Mouse (Mus musculus) lung, postnatal 10 days (tissue): ENCODE results near the gene Unk.
"Not testable (repeated sequence)": the region's sequence is repeated elsewhere in the genome, so short reads cannot be mapped to it uniquely, and the experiment has no call there.

Experiments used
- DNase-seq: peaks from one replicate; pipeline ENCODE4 v3.0.0; 2021

The Unk gene

DNA sequence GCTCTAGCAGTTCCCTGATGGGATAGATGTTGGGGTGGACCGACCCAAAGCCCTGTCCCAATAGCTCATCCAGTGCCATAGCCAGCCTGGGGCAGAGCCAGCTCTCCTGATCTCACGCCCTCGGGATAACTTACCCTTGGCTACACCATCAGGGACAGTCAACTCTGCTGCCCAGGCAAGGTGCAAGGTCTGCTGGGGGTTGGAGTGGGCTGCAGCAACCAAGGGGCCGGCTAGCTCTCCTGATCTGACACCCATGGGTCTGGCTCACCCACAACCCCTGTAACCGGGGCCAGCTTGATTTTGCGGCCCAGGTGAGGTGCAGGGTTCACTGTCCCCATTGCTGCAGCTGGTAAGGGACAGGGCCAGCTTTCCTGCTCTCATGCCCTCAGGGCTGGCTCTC, 61.5 kb downstream of the Unk start:
- DNase-seq = no peak

DNA sequence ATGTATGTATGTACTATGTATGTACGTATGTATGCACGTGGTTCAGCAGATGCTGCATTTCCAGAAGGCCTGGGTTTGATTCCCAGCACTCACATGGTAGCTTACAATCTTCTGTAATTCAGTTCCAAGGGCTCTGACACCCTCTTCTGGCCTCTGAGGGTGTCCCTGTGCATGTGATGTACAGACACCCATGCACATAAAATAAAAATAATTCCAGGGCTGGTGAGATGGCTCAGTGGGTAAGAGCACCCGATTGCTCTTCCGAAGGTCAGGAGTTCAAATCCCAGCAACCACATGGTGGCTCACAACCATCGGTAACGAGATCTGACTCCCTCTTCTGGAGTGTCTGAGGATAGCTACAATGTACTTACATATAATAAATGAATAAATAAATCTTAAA, 62.8 kb downstream of the Unk start:
- DNase-seq = not testable (repeated sequence)

DNA sequence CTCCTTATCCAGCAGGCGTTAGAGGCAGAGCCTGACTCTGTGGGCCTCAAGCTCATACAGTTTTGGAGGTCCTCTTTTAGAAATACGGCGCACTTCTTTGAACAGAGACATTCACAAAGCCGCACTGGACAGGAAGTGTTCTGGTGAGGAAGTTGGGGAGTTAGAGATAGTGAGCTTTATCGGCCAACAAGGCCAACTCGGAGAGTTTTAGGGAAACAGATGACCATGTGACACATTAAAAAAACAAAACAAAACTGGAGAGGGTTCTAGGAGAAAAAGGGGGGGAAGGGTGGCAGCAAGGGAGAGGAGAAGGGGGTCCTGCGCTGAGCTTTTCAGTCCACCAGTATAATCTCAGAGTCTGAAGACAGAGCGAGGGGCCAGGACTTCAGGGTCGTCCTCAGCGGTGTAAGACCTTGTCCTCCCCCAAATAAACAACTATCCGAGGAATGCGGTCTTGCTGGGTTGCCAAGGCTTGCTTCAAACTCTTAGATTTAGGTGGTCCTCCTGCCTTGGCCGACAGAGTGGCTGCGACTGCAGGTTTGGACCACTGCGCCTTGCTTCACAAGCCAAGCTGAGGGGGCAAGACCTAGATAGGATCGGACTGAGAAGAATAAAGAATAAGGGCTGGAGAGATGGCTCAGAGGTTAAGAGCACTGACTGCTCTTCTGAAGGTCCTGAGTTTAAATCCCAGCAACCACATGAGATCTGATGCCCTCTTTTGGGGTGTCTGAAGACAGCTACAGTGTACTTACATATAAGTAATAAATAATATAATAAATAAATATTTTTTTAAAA, 63.8 kb downstream of the Unk start:
- no peak for DNase-seq

DNA sequence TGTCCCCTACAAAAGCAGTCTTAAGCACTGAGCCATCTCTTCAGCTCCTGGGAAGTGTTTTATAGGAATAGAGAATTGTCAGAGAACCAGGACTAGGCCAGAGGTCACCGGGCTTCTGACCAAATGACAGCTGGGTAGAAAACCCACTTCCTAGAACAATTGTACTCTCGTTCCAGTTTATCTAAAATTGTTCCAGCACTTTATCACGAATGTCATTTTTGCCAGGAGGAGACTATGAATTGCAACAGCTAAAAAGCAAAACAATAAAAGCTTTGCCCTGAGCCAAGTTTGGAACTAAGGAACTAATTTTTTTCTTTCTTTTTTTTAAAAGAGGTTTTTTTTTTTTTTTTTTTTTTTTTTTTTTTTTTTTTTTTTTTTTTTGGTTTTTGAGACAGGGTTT, 65.5 kb downstream of the Unk start:
- DNase-seq = peak; percentile 79

DNA sequence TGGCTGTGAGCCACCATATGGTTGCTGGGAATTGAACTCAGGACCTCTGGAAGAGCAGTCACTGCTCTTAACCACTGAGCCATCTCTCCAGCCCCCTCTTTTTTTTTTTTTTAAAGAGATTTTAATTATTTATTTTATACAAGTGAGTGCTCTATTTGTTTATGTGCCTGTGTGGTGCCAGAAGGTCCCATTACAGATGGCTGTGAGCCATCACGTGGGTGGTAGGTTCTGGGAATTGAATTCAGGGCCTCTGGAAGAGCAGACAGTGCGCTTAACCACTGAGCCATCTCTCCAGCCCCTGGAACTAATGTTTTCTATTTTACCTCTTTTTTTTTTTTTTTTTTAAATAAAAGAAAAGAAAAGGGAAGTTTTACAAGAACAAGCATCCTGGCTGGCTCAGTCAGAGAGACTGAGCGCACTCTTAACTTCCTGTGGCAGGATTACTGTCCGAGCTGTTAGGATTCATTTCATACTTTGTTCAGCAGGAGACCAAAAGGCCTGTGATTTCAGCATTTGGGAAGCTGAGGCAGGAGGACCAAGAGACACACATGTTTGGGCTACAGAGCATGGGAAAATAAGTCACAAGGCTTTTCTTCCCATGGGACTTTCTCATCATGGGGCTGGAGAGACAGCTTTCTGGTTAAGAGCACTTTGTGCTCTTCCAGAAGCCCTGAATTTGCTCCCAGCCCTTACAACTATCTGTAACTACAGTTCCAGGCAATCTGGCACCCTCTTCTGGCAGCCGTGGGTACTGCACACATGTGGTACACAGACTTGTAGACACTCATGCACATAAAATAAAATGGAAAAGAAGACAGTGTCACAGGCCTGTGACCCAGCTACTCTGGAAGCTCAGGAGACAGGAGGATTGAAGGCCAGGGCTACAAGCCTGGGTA, 66.3 kb downstream of the Unk start:
- no peak for DNase-seq

DNA sequence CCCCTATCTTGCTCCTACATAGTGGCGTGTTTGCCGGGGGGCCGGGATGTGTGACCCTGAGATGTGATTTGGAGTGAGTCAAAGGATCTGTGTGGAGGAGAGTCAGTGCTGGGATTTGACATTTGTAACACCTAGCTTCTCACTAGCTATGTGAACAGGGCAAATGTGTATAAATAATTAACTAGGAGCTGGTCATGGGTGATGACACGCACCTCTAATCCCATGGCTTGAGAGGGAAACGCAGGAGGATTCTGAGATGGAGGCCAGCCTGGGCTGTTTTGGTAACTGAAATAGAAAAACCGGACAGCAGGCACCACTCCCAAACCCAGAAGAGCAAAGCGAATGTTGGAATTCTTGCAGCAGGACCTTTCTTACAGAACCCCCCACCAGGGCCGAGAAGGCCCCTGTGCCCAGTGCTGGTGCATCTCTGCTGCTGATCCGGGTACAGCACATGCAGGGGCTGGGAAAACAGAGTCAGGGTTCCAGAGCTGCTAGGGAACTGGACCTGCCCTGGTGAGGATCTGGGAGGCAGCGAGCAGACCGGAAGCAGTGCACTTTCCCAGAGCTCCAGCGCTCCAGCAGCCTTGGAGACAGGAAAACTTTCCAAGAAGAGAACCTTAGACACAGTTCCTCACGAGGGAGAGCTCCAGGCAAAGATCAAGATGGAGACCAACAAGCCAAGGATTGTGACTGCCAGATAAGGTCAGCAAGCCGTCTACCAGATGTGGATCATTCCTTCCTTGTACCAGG, 68.8 kb downstream of the Unk start:
- no peak for DNase-seq

DNA sequence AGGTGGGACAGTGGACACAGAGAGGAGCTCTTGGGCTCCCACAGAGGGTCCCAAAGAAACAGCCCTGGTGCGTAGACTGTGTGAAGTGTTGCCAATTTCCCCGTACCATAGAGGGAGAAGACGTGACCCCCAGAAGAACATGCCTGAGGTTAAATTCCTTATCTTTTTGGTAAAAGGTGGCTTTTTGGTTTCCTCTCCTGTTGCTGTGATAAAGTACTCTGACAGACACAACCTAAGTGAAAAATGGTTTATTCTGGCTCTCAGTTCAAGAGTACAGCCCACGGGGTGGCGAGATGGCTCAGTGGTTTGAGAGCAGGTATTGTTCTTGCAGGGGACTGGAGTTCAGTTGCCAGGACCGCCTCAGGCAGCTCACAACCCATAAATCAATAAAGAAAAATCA, 69.3 kb downstream of the Unk start:
- no peak for DNase-seq

DNA sequence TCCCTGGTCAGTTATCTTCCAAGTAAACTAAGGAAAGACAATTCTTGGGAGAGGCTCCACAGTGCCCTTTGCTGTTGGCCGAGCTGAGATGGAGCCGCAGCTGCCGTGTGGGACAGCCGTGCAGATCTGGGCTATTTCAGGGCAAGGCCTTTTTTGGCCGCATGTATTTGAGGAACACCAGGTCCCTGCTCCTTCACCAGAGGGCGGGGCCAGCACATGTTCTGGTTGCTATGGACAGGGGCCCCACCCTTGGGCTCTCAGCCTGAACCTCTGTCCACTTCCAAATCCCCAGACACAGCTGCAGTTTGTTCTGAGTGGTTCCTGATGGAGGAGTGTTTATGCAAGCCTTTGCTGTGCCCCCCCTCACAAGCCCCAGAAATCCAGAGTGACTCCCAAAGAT, 70.3 kb downstream of the Unk start:
- peak; percentile 78 for DNase-seq

DNA sequence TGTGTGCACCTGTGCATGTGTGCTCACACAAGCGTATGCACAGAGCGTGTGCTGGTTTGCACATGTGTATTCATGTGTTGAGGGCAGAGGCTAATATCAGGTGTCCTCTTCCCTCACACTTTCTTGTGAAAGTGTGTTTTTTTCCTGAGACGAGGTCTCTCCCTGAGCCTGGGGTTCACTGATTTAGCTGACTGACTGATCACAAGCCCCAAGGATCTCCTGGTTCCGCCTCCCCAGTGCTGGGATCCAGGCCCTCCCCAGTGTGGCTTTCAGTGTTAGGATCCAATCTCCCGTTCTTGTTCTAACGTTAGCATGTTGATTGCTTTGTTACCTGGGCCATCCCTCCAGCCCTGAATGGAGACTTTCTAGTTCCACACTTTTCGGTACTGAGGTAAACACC, 70.7 kb downstream of the Unk start:
- no peak for DNase-seq

DNA sequence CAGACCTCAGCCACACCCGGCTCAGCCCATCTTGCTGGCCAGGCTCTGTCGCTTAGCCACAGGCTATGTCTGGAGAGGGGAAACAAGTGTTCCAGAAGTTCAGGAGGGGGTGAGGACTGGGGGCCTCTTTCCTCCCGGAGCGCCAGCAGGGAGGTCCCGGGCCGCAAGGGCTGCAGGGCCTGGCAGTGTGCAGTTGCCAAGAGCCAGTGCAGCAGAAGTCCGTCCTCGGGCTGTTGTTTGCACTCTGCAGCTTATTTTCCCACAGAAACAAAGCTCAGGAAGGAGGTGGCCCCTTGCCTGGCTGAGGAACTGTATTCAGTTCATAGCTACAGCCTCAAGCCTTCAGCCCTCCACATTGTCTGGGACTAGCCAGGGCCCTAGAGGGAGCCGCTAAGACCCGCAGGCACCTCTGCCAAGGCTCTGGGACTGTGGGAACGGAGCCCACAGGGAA, 71.8 kb downstream of the Unk start:
- peak; percentile 66 for DNase-seq

DNA sequence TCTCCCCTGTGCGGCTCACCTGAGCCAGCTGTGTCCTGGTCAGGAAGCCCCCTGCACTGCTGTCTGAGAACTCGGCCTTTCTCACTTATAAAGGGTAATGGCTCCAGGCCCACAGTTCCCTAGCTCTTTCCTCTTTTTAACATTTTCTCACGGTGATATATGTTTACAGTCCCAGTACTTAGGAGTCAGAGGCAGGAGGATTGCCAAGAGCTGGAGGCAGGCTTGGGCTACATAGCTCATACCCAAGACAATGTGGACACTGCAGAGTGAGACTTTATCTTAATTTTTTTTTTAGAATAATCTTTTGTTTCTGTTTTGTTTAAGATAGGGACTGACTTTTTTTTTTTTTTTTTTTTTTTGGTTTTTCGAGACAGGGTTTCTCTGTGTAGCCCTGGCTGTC, 72.3 kb downstream of the Unk start:
- DNase-seq = peak; percentile 27

DNA sequence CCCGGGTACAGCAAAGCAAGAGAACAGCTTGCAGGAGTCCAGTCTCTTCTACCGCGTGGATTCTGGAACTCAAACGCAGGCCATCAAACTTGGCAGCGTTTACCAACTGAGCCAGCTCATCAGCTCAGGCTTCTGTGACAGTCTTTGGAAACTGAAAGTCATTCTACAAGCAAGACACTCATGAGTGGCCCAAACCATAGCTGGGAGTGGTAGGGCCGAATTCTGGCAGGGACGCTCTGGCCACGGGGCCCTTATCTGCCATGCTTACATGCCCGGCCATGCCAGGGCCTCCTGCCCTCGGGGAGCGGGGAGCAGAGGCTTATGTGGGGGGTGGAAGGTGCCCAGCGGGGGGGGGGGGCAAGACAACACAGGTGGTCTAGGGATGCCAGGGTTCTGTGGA, 73.5 kb downstream of the Unk start:
- DNase-seq = peak; percentile 50

DNA sequence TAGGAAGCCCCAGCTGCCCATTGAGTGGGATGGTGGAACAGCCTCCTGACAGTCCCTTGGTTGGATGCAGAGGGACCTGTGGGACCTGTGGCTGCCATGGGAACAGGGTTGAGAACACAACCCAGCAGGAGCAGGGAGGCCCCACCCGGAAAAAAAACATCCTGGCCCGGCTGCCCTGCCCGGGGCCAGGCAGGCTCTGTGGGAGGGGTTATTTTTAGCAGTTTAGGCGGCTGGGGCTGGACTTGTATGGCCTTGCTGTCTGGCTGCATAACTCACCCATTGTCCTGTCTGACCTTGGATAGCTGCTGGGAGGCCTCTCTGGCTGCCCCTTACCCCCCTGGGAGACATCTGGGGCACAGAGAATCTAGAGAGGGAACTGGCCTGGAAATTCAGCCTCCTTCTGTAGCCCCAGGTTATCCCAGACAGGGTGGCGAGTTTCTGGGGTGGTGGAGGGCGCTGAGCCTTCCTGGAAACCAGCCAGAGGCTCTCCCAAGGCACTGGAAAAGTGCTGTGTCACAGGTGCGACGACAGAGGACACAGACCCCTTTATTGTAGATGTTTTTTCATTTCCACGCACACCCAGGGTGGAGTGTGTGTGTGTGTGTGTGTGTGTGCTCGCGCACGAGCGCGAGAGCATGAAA, 74.0 kb downstream of the Unk start:
- peak; percentile 75 for DNase-seq

DNA sequence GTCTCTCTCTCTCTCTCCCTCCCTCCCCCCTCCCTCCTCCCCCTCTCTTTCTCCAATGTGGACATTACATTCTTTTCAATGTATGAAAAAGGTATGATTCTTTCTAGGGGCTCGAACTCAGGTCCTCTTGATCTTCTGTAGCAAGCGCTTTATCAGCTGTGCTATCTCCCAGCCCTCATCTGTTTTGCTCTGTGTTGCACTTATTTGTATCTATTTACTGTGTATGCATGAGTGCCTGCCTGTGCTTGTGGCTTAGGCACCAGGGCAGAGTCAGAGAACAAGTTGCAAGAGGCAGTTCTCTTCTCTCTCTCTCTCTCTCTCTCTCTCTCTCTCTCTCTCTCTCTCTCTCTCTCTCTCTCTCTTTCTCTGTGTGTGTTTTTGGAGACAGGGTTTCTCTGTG, 74.9 kb downstream of the Unk start:
- no peak for DNase-seq

DNA sequence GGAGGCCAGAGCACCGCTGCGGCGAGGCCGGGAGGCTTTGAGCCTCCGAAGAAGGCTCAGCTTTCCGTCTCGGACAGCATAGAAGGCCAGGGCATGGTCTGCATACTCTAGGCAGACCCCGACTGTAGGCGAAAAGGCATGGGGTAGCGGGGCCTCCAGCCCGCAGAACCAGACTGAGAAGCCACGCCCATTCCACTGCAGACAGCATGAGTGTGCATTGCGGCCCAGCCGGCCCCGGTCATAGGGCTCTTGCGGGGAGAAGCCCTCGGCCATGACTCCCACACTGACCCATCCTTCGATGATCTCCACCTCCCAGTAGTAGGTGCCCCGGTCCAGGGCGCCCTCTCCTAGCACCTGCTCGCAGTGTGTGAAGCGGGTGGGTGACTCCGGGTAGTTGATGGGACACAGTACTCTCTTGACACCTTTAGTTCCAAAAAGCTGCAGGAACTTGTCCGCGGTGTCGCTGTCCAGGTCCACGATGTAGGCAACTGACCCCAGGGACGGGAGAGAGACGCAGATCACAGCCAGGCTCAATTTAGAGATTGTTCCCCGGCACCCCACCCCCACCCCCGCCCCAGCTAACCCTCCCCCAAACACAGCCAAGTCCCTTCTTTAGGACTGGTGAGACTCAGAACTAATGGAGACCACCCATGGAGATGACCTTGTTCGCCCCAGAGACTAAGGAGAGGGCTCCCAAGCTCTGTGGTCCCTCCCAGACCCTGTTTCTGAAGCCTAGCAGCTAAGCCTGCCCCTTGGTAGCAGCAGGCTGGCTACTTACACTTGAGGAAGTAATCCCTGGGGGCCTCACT, 76.2 kb downstream of the Unk start:
- DNase-seq = no peak

DNA sequence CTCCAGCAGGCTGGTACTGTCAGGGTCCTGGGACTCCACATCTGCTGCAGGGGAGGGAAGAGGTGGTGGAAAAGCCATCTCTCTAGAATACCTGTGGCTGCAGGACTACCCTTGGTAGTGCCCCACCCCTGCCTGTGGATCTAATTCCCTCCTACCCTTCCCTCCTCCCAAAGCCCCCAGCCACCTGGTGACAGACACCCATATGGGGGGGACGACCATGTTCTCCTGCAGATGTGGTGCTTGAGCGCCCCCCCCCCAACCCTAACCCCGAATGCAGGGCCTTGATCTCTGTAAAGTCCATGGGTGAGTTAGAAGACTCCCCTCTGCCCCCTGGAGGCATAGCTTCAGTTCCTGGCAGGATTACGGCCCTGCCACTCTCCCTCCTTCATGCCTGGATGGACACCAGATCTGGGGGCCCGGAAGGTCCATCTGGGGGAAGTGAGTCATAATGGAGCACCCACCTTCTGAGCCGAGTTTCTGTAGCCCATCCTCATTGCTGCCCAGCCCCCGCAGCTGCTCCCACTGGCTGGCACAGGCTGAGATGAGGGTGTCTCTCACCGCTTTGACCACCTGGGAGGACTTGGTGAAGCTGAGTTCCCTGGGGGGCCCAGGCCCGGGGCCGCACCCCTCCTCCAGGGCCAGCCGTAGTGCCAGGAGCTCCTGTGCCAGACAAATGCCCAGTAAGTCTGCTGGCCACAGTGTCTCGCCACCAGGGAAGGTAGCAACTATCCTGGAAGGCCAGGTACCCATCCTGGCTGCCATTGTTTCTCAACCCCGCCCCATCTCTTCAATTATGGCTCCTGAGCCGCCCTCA, 77.0 kb downstream of the Unk start:
- peak; percentile 44 for DNase-seq

DNA sequence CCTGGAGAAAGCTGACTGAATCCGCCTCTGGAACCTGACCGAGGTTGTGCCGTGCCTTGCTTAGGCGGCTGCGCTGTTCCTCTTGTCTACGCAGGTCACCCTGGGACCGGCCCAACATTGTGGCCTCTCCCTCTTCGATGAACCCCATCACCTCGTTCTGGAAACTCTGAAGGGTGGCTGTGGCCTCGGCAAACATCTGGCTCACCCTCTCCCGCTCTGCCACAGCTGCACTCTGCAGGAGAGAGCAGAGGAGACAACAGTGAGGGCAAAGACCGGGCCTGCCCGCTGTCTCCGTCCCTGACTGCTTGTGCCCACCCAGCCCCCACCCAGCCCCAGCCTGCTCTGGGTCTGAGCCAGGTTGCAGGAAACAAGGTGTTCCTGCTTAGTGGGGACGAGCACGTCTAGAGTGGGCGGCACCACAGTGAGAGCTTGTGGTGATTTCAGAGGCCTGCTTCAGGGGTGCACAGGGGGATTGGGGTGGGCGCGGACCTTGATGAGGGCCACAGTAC, 77.7 kb downstream of the Unk start:
- no peak for DNase-seq

DNA sequence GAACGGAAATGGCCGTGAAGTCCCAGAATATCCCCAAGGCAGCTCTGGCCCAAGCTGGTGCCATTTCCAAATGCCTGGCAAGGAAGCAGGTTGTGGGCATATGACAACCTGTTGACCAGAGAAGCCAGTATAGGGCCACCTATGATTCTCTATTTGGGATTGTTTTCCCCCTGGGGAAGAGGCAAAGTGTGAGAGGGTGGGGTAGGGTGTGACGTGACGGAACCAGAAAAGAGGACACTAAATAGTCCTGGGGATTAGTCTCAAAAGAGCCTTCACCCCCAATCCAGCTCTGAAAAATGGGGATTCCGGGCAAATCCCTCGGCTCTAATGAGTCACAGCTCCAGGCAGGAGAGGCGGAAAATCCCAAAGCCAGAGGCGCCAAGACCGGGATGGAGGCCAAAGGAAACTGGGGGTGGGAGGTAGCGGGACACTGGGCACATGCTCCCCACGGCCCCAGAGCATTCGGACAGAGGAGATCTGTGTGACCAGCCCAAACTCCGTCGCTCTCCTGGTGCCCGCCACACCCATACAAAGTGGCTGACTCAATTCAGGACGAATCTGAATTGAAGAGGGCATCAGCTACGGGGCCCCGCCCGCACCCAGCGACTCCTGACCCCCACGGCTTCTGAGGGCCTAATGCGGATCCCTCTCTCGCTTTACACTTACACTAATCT, 78.5 kb downstream of the Unk start:
- peak; percentile 82 for DNase-seq

DNA sequence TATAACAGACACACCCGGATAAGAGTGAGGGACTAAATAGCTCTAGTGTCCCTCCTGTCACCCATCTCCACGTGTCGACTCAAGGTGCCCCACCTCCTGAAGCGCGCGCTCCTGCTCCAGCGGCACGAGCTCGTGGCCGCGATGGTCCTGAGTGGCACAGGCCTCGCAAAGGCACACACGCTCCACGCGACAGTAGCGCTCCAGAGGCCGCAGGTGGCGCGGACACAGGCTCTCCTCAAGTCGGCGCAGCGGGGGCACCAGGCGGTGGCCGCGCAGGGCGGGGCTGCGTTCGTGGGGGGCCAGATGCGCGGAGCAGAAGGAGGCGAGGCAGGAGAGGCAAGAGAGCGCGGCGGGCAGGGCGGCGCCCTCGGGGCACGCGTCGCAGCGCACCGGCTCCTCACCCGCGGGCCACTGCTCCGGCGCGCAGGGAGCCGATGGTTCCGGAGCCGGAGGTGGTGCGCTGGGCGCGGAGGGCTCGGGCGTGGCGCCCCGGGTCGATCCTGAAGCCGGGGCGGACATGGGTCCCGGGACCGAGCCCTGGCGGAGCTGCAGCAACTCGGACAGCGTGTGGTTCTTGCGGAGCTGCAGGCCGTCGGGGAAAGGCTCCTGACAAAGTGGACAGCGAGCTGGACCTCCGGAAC, 79.4 kb downstream of the Unk start:
- DNase-seq = peak; percentile 56

DNA sequence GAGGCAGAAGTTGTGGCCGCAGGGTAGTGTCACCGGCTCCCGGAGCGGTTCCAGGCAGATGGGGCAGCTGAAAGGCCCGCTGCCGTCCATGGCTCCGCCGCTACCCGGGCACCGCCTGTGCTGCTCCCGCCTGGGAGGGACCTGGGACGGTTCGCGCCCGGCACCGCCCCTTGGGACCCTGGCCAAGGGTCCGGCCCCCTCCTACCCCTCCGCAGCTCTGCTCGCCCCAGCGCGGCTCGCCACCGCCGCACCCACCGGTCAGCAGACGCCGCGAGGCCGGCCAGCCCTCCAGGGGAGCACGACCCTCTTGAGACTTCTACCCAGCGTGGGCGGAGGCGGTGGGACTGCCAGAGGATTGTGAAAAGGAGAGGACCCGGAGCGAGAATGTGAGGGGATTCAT, 80.0 kb downstream of the Unk start:
- DNase-seq = peak; percentile 89
